Mouse (Mus musculus): ENCODE measurements around the gene Gcnt2. TPM values are rescaled to one million over a fixed set of nuclear protein-coding genes. Genes with fewer than 3 reads are reported as not detected.
A peak's percentile ranks its signal among the peaks of the same experiment; 100 is the strongest.

Gene Gcnt2
- polyA plus RNA-seq, 1 experiment from 2014 or later, result 5.3 TPM

DNA sequence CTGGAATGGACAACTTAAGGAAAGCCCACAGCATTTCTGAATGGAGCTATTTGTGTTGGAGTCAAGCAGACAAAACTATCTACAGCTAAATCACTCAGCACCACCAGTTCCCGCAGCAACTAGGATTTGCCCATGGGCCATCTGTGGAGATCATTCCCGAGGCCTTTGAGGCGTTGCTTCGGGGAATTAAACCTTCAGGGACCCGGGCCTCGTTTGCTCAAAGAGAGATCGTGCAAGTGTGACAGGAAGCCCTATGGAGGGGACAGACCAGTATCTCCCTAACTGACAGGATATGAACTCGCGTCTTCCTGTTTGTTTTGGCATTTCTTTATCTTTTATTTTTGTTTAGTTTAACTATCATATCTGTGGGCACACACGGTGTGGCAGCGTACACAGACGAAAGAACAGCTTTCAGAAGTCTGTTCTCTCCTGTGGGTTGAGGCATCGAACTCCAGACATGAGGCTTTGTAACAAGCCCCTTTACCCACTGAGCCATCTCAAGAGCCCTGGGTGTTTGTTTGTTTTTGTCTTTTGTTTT, 2.2 kb upstream of the Gcnt2 start:
- 73% methylated on average over 13 of the region's 13 CpGs for WGBS
- Histone ChIP-seq H3K9ac (ENCODE audit: low read depth, low read length) (no peak overlapping the region), H3K4me3 (ENCODE audit: low read length) (no peak overlapping the region), H3K27me3 (replicated peaks; ENCODE audit: control insufficient read depth, insufficient read depth, low read length) (no peaks in the 10 kb centered on the region), H3K27ac (ENCODE audit: low read depth, low read length) (no peak overlapping the region), H3K36me3 (ENCODE audit: control insufficient read depth, insufficient read depth, low read length) (no peaks in the 10 kb centered on the region), H3K4me1 (ENCODE audit: control insufficient read depth, insufficient read depth, low read depth, low read length) (no peaks in the 10 kb centered on the region), H3K4me2 (ENCODE audit: low read length) (no peak overlapping the region), H3K9me3 (ENCODE audit: control insufficient read depth, low read length) (no peaks in the 10 kb centered on the region)
- ATAC-seq, result no peak

DNA sequence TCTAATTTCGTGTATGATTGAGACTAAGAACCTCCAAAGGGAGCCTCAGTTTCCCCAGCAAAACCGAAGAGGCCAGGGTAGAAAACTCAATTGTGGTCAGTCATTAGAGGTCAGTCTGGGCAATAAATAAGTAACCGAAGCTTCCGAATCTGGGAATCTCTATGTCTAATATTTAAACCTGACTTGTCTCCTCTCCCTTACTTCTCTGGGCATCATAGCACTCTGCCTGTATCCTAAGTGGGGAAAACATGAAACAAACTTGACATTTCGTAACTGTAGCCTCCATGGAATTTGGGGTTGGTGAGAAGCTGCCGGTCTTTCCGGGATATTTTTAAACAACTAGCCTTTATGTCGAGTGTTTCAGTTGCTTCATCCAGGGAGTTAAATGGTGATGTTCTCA, 329 bp upstream of the Gcnt2 start:
- Histone ChIP-seq H3K9ac (ENCODE audit: low read depth, low read length) (no peak overlapping the region), H3K27me3 (replicated peaks; ENCODE audit: control insufficient read depth, insufficient read depth, low read length) (no peaks in the 10 kb centered on the region), H3K4me3 (ENCODE audit: low read length) (no peak overlapping the region; the same call in 1 of the 2 replicates), H3K4me1 (ENCODE audit: control insufficient read depth, insufficient read depth, low read depth, low read length) (no peaks in the 10 kb centered on the region), H3K36me3 (ENCODE audit: control insufficient read depth, insufficient read depth, low read length) (no peaks in the 10 kb centered on the region), H3K4me2 (ENCODE audit: low read length) (peak overlapping the region; percentile 51), H3K27ac (ENCODE audit: low read depth, low read length) (no peak overlapping the region), H3K9me3 (ENCODE audit: control insufficient read depth, low read length) (no peaks in the 10 kb centered on the region)
- no peak for ATAC-seq
- 80% methylated on average over 8 of the region's 8 CpGs for WGBS

DNA sequence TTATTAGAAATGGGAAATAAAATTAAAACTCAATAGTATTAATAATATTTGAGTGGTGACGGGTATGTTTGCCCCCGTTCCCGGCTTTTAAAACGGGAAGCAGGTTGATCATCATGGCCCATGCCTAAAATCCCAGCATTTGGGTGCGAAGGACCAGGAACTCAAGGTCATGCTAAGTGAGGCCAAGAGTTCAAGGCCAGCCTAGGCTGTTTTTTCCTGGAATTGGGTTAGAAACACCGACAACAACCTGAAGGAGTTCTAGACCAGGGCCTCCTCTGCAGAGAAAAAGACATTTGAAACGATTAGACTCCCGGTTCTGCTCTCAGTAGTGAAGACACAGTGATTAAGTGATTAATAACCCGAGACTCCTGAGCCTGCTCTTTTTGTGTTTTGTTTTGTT, 3.5 kb downstream of the Gcnt2 start:
- Histone ChIP-seq H3K4me1 (ENCODE audit: control insufficient read depth, insufficient read depth, low read depth, low read length) (no peaks in the 10 kb centered on the region), H3K27ac (ENCODE audit: low read depth, low read length) (no peak overlapping the region), H3K27me3 (replicated peaks; ENCODE audit: control insufficient read depth, insufficient read depth, low read length) (no peaks in the 10 kb centered on the region), H3K9me3 (ENCODE audit: control insufficient read depth, low read length) (no peaks in the 10 kb centered on the region), H3K4me2 (ENCODE audit: low read length) (no peak overlapping the region), H3K4me3 (ENCODE audit: low read length) (no peak overlapping the region), H3K36me3 (ENCODE audit: control insufficient read depth, insufficient read depth, low read length) (no peaks in the 10 kb centered on the region), H3K9ac (ENCODE audit: low read depth, low read length) (no peak overlapping the region)
- ATAC-seq, result no peak
- 88% methylated on average over 9 of the region's 9 CpGs for WGBS

DNA sequence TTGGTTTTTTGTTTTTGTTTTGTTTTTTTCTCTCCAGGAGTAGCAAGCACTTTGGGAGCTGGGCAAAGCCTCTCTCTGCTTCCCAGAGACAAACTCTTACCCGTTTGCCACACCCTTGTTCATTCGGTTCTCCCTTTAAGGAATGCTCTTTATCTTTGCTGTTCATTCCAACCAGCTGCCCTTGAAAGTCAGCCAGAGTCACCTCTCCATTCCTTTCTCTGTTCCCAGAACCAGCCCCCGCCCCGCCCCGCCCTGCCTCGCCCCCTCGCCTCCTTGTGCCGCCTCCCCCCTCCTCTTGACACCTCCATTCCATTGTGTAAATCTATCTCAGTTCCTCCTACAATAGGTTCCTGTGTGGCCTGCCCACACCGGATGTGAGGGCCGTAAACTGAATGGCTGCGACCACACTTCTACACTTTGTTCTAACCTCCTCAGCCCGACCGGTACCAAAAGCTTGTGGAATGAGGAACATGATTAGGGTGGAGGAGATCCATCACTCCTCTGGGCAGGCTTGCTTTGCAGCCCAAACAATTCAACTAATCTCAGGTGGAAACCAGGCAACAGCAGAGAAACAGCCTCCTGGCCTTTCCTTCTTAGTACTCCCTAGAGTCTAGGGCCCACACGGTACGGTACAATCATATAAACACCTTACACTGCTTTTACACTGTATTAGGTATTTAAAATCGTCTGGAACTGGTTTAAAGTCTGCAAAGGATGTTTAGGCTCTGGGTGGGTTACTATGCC, 9.5 kb downstream of the Gcnt2 start:
- Histone ChIP-seq H3K27me3 (replicated peaks; ENCODE audit: control insufficient read depth, insufficient read depth, low read length) (peaks cover 2% of the 10 kb centered on the region; the same call in 1 of the 2 replicates), H3K36me3 (ENCODE audit: control insufficient read depth, insufficient read depth, low read length) (no peaks in the 10 kb centered on the region), H3K4me2 (ENCODE audit: low read length) (no peak overlapping the region), H3K9ac (ENCODE audit: low read depth, low read length) (no peak overlapping the region), H3K27ac (ENCODE audit: low read depth, low read length) (no peak overlapping the region), H3K9me3 (ENCODE audit: control insufficient read depth, low read length) (no peaks in the 10 kb centered on the region), H3K4me3 (ENCODE audit: low read length) (no peak overlapping the region), H3K4me1 (ENCODE audit: control insufficient read depth, insufficient read depth, low read depth, low read length) (no peaks in the 10 kb centered on the region)
- ATAC-seq, result no peak
- 26% methylated on average over 16 of the region's 16 CpGs for WGBS

DNA sequence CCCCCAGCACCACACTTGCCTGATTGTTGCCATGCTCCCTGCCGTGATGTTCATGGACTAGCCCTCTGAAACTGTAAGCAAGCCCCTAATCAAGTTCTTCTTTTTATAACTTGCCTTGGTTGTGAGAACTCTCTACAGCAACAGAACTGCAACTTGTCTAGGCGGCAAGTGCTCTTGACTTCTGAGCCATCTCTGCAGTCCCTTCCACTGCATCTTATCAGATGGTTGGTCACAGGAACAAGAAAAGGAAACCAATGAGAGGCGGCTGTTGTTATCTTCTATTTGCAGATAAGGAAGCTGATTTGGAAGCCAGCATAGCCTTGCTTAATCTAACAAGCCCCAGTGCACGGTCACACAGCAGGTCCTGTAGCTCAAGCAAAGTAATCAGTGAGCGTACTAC, 14.5 kb downstream of the Gcnt2 start:
- Histone ChIP-seq H3K36me3 (ENCODE audit: control insufficient read depth, insufficient read depth, low read length) (no peaks in the 10 kb centered on the region), H3K27me3 (replicated peaks; ENCODE audit: control insufficient read depth, insufficient read depth, low read length) (peaks cover 2% of the 10 kb centered on the region; the same call in 1 of the 2 replicates), H3K27ac (ENCODE audit: low read depth, low read length) (no peak overlapping the region), H3K4me3 (ENCODE audit: low read length) (no peak overlapping the region), H3K4me2 (ENCODE audit: low read length) (no peak overlapping the region), H3K9ac (ENCODE audit: low read depth, low read length) (no peak overlapping the region), H3K4me1 (ENCODE audit: control insufficient read depth, insufficient read depth, low read depth, low read length) (no peaks in the 10 kb centered on the region), H3K9me3 (ENCODE audit: control insufficient read depth, low read length) (no peaks in the 10 kb centered on the region)
- WGBS, result 85% methylated on average over 5 of the region's 5 CpGs
- ATAC-seq, result no peak

DNA sequence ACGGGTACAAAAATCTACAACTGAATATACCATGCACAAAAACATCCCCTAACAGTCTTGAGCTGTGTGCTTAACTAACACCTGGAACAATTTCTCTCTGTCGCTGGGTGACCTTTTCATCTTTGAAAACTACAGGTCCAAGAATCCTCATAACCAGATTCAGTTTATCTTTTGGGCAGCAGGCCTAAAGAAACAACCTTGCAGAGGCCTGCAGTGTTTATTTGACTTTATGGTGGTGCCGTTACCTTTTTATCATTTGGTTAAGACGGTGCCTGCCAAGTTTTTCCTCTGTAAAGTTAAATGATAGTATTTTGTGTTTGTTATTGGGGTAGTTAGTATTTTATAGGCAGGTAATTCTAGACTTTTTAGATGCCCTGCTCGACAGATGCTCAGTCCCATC, 15.9 kb downstream of the Gcnt2 start:
- ATAC-seq, result no peak
- H3K27ac ChIP-seq (ENCODE audit: low read depth, low read length), result no peak overlapping the region
- no peaks in the 10 kb centered on the region for H3K27me3 ChIP-seq (replicated peaks; ENCODE audit: control insufficient read depth, insufficient read depth, low read length)
- no peak overlapping the region for H3K4me2 ChIP-seq (ENCODE audit: low read length)
- H3K4me3 ChIP-seq (ENCODE audit: low read length), result no peak overlapping the region
- no peaks in the 10 kb centered on the region for H3K9me3 ChIP-seq (ENCODE audit: control insufficient read depth, low read length)
- no peak overlapping the region for H3K9ac ChIP-seq (ENCODE audit: low read depth, low read length)
- WGBS, result 89% methylated on average over 5 of the region's 5 CpGs
- H3K36me3 ChIP-seq (ENCODE audit: control insufficient read depth, insufficient read depth, low read length), result no peaks in the 10 kb centered on the region
- no peaks in the 10 kb centered on the region for H3K4me1 ChIP-seq (ENCODE audit: control insufficient read depth, insufficient read depth, low read depth, low read length)

DNA sequence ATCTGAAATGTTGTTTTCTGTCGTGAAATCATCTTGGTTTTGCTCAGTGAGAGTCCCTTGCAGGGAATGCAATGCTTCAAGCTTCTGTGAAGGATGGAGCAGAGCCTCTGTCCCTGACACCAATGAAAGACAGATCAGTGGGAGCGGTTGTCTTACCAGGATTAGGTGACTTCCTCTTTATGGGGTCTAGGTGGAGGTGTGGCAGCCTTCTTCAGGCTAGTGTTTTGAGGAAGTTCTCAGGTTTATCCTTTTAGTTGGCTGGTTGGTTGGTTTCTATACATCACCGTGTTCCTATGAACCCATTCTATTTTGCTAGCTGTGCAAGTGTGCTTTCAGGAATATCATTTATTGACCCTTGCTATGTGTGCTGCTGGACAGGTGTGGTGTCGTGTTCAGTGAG, 18.0 kb downstream of the Gcnt2 start:
- Histone ChIP-seq H3K4me1 (ENCODE audit: control insufficient read depth, insufficient read depth, low read depth, low read length) (no peaks in the 10 kb centered on the region), H3K9ac (ENCODE audit: low read depth, low read length) (no peak overlapping the region), H3K9me3 (ENCODE audit: control insufficient read depth, low read length) (no peaks in the 10 kb centered on the region), H3K4me3 (ENCODE audit: low read length) (no peak overlapping the region), H3K36me3 (ENCODE audit: control insufficient read depth, insufficient read depth, low read length) (no peaks in the 10 kb centered on the region), H3K4me2 (ENCODE audit: low read length) (no peak overlapping the region), H3K27ac (ENCODE audit: low read depth, low read length) (no peak overlapping the region), H3K27me3 (replicated peaks; ENCODE audit: control insufficient read depth, insufficient read depth, low read length) (no peaks in the 10 kb centered on the region)
- no peak for ATAC-seq
- 86% methylated on average over 4 of the region's 4 CpGs for WGBS

DNA sequence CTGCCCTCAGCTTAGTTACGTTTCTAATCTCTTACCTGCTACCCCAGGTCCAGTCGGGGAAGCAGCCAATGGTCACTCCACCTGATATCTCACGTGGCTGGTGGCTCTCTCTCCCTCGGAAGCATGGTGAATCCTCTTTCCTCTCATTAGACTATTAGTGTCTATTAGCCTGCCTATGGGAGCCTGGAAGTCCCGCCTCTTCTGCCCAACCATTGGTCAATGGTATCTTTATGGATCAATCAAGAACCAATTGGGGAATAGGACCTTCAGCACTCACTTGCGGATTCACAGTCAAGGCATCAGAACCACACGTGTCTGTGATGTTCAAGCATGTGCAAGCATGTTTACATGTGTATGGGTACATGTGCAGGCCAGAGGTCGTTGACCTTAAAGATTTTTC, 21.0 kb downstream of the Gcnt2 start:
- no peaks in the 10 kb centered on the region for H3K27me3 ChIP-seq (replicated peaks; ENCODE audit: control insufficient read depth, insufficient read depth, low read length)
- H3K9me3 ChIP-seq (ENCODE audit: control insufficient read depth, low read length), result no peaks in the 10 kb centered on the region
- H3K27ac ChIP-seq (ENCODE audit: low read depth, low read length), result no peak overlapping the region
- ATAC-seq, result no peak
- no peaks in the 10 kb centered on the region for H3K4me1 ChIP-seq (ENCODE audit: control insufficient read depth, insufficient read depth, low read depth, low read length)
- no peak overlapping the region for H3K9ac ChIP-seq (ENCODE audit: low read depth, low read length)
- no peak overlapping the region for H3K4me3 ChIP-seq (ENCODE audit: low read length)
- WGBS, result 82% methylated on average over 8 of the region's 8 CpGs
- no peak overlapping the region for H3K4me2 ChIP-seq (ENCODE audit: low read length)
- no peaks in the 10 kb centered on the region for H3K36me3 ChIP-seq (ENCODE audit: control insufficient read depth, insufficient read depth, low read length)

DNA sequence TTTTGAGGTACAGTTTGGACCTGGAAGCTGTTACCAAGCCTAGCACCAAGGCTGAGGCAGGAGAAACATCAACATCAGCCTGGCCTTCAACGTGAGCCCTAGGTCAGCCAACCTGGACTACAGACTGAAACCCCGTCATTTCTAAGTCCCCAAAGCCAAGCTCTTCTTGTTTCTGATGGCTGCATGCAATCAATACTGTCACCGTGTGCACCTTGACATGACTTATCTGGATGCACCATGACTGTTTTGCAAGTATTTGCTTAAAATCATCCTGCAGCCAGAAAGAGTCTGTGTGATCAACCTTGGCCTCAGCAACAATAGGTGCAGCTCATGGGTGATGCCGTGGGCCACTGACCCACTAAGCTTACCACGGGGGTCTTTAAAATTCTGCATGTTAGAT, 23.1 kb downstream of the Gcnt2 start:
- H3K9me3 ChIP-seq (ENCODE audit: control insufficient read depth, low read length), result no peaks in the 10 kb centered on the region
- H3K4me3 ChIP-seq (ENCODE audit: low read length), result no peak overlapping the region
- no peaks in the 10 kb centered on the region for H3K27me3 ChIP-seq (replicated peaks; ENCODE audit: control insufficient read depth, insufficient read depth, low read length)
- H3K9ac ChIP-seq (ENCODE audit: low read depth, low read length), result no peak overlapping the region
- no peak overlapping the region for H3K27ac ChIP-seq (ENCODE audit: low read depth, low read length)
- H3K4me2 ChIP-seq (ENCODE audit: low read length), result no peak overlapping the region
- no peak for ATAC-seq
- WGBS, result 88% methylated on average over 5 of the region's 5 CpGs
- H3K4me1 ChIP-seq (ENCODE audit: control insufficient read depth, insufficient read depth, low read depth, low read length), result 0 out of 2 replicates have a peak, but pooled peaks cover 3% of the 10 kb centered on the region
- no peaks in the 10 kb centered on the region for H3K36me3 ChIP-seq (ENCODE audit: control insufficient read depth, insufficient read depth, low read length)

Data from hindbrain, embryonic 16.5 days (tissue).